Mouse (Mus musculus): ENCODE results near the gene Atf5.

The Atf5 gene

GRCm38 (mm10) chr7:44768129-44768528 lies 48.3 kb downstream of the Atf5 start:
- DNase-seq (ENCODE audit: low spot score) = no peak

All from retina, embryonic 14.5 days (tissue).